Mouse (Mus musculus) limb, embryonic 11.5 days (tissue): ENCODE measurements around the gene Nt5c2. TPM values are rescaled to one million over a fixed set of nuclear protein-coding genes. Genes with fewer than 3 reads are reported as not detected.

ENCODE experiments used
- ATAC-seq: fragments of 200-750 bp; cut with Nextera tagmentation; 2 replicates; pipeline ENCODE4 v1.8.0; 2017; ENCODE audit warnings: low read depth; ENCODE audit not compliant: insufficient number of reproducible peaks, low FRiP score, low TSS enrichment
- DNase-seq: peaks from one replicate; pipeline ENCODE4 v3.0.0-alpha.2; 2015; ENCODE audit warnings: low spot score
- H3K27ac ChIP-seq: fragments of 300-500 bp; sonication (generic); replicated peaks from 2 replicates; pipeline ENCODE4 v1.5.1; 2014; ENCODE audit warnings: low read depth, mild to moderate bottlenecking, low read length
- H3K27me3 ChIP-seq: fragments of 300-500 bp; sonication (generic); 2 replicates; pipeline ENCODE4 v1.6.1; 2014; ENCODE audit warnings: mild to moderate bottlenecking, low read length, mixed read lengths; ENCODE audit not compliant: control insufficient read depth, insufficient read depth
- H3K36me3 ChIP-seq: fragments of 300-500 bp; sonication (generic); 2 replicates; pipeline ENCODE4 v1.6.1; 2014; ENCODE audit warnings: mild to moderate bottlenecking, low read length, moderate library complexity, mixed read lengths; ENCODE audit not compliant: control insufficient read depth, insufficient read depth
- H3K4me1 ChIP-seq: fragments of 300-500 bp; sonication (generic); 2 replicates; pipeline ENCODE4 v1.6.1; 2014; ENCODE audit warnings: low read length, mixed read lengths; ENCODE audit not compliant: control insufficient read depth, insufficient read depth
- H3K4me2 ChIP-seq: fragments of 300-500 bp; sonication (generic); 2 replicates; pipeline ENCODE4 v1.6.1; 2014; ENCODE audit warnings: low read depth, mild to moderate bottlenecking, moderate library complexity; ENCODE audit not compliant: severe bottlenecking
- H3K4me3 ChIP-seq: fragments of 300-500 bp; sonication (generic); 2 replicates; pipeline ENCODE4 v1.5.1; 2014; ENCODE audit warnings: low read depth, low read length
- H3K9ac ChIP-seq: fragments of 300-500 bp; sonication (generic); 2 replicates; pipeline ENCODE4 v1.6.1; 2014; ENCODE audit warnings: mild to moderate bottlenecking, low read length
- H3K9me3 ChIP-seq: fragments of 300-500 bp; sonication (generic); 2 replicates; pipeline ENCODE4 v1.6.1; 2016; ENCODE audit warnings: low read length; ENCODE audit not compliant: control insufficient read depth
- WGBS: fragments of 180-500 bp; shearing (Covaris S2); extraction: QIAGEN DNeasy Blood & Tissue Kit; methylation state at CpG from one replicate; pipeline ENCODE4 v1.1.7; 2014; 5-methylcytosine and 5-hydroxymethylcytosine counted together
- polyA plus RNA-seq: library from polyadenylated mRNA; unstranded; fragments of >200 nt; fragmentation: Nextera tagmentation; extraction: Ambion mirVana; gene quantifications from 2 replicates; pipeline ENCODE4 v1.2.1, GENCODE M21; 2014

Nt5c2 gene
- polyA plus RNA-seq, 1 experiment from 2014 or later = 94.6 TPM

DNA sequence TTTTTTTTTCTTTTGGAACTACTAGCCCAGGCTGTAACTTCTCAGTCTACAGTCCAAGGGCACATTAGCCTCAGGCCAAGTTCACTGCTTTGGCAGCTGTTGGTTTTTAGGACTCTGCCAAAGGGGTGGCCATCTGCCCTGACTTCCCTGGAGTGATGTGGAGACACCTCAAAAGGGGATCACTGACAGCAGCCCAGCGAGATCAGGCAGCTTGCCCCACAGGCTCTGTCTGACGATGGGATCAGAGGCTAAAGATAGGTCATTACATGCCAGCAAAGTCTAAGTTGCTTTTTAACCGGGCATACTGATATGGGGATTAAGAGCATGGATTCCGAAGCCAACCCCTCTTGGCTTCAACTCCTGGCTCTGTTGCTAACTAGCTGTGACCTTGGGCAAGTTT lies 39.4 kb downstream of the Nt5c2 start:
- Histone ChIP-seq H3K9ac (no peak overlapping the region), H3K4me2 (no peak overlapping the region), H3K27me3 (no peaks in the 10 kb centered on the region), H3K4me3 (no peak overlapping the region), H3K27ac (no peak overlapping the region), H3K36me3 (no peaks in the 10 kb centered on the region), H3K4me1 (no peaks in the 10 kb centered on the region), H3K9me3 (no peaks in the 10 kb centered on the region)
- ATAC-seq = no peak
- 77% methylated on average over 4 of the region's 4 CpGs for WGBS
- DNase-seq = no peak

DNA sequence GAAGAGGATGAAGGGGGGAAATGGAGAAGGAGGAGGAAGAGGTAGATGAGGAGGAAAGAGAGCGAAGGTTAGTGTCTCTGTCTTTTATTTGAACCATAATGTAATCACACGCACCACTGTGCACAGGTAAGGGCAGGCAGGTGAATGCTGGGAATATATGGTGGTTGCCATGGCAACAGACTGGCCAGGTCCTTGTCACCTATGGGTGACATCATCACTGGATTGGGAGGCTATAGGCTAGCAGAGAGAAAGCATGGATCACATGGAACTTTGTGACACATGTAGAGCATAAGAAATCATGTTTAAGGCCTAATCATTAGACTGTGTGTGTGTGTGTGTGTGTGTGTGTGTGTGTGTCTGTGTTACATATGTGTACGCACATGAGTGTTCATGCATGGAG lies 42.8 kb downstream of the Nt5c2 start:
- no peaks in the 10 kb centered on the region for H3K9me3 ChIP-seq
- no peaks in the 10 kb centered on the region for H3K4me1 ChIP-seq
- ATAC-seq = no peak
- H3K9ac ChIP-seq = no peak overlapping the region
- no peak overlapping the region for H3K4me3 ChIP-seq
- no peak overlapping the region for H3K27ac ChIP-seq
- no peaks in the 10 kb centered on the region for H3K27me3 ChIP-seq
- no peak for DNase-seq
- no peaks in the 10 kb centered on the region for H3K36me3 ChIP-seq
- 96% methylated on average over 3 of the region's 3 CpGs for WGBS
- H3K4me2 ChIP-seq = no peak overlapping the region

DNA sequence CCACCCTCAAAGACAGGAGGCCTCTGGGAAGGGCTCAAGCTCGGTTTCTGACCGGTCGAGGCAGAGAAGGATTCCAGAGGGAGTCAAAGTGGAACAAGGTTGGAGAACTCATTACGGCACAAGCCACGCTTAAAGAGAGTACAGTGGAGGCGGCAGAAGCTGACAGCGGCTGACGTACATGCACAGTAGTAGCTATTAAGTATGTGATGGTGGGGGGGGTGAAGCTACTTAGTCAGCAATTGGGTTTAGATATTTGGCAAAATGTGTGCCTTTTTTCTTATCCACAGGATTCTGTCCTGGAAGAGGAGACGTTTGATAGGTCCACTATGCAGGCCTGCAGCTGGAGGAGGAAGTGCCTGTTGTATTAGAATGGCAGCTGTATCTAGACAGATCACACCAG lies 43.2 kb downstream of the Nt5c2 start:
- Histone ChIP-seq H3K27ac (no peak overlapping the region), H3K36me3 (no peaks in the 10 kb centered on the region), H3K4me1 (no peaks in the 10 kb centered on the region), H3K9ac (no peak overlapping the region), H3K9me3 (no peaks in the 10 kb centered on the region), H3K4me2 (no peak overlapping the region), H3K27me3 (no peaks in the 10 kb centered on the region), H3K4me3 (no peak overlapping the region)
- WGBS = 77% methylated on average over 9 of the region's 9 CpGs
- ATAC-seq = no peak
- DNase-seq = no peak

- Histone ChIP-seq H3K27ac (no peak overlapping the region), H3K4me1 (no peaks in the 10 kb centered on the region), H3K9ac (no peak overlapping the region), H3K36me3 (no peaks in the 10 kb centered on the region), H3K27me3 (no peaks in the 10 kb centered on the region), H3K4me2 (no peak overlapping the region), H3K4me3 (no peak overlapping the region), H3K9me3 (no peaks in the 10 kb centered on the region)
- WGBS = 70% methylated on average over 8 of the region's 8 CpGs
- no peak for ATAC-seq
- DNase-seq = no peak
These were observed 43.8 kb downstream of the Nt5c2 start for GRCm38 (mm10) chr19:46971051-46971689.

DNA sequence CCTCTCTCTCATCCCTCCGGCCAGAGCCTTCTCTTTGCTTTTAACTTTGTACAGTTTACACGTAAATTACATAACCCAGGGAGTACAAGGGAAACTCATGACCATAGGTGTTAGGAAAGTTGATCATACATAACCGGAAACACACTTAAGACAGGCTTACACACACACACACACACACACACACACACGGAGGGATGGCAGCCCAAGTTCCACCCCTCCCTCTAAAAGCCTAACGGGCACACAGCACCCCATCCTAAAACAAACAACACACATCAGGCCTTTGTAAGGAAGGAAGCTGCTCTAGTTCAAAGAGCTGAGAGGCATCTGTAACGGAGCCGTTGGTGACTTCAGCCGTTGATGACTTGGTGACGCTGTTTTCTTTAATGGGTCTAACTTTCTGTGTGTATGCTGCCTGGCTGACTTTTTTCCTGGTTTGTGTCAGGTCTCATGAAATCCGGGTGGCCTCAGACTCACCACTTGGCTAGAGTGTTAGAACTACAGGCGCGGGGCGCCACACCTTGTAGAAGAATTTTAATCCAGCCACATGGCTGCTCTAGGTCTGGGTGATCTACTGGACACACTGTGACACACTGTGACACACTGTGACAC lies 44.7 kb downstream of the Nt5c2 start:
- Histone ChIP-seq H3K9me3 (no peaks in the 10 kb centered on the region), H3K9ac (no peak overlapping the region), H3K4me3 (no peak overlapping the region), H3K36me3 (no peaks in the 10 kb centered on the region), H3K4me2 (no peak overlapping the region), H3K27ac (no peak overlapping the region), H3K4me1 (no peaks in the 10 kb centered on the region), H3K27me3 (no peaks in the 10 kb centered on the region)
- 58% methylated on average over 13 of the region's 13 CpGs for WGBS
- ATAC-seq (no peak), DNase-seq (no peak)

- WGBS = 86% methylated on average over 22 of the region's 22 CpGs
- ATAC-seq (no peak), DNase-seq (no peak)
- Histone ChIP-seq H3K9me3 (no peaks in the 10 kb centered on the region), H3K4me1 (no peaks in the 10 kb centered on the region), H3K27ac (no peak overlapping the region), H3K27me3 (no peaks in the 10 kb centered on the region), H3K9ac (no peak overlapping the region), H3K4me2 (no peak overlapping the region), H3K36me3 (no peaks in the 10 kb centered on the region), H3K4me3 (no peak overlapping the region)
These were observed 45.5 kb downstream of the Nt5c2 start for GRCm38 (mm10) chr19:46969286-46969985.

- WGBS = 87% methylated on average over 5 of the region's 5 CpGs
- Histone ChIP-seq H3K4me2 (no peak overlapping the region), H3K9ac (no peak overlapping the region), H3K9me3 (no peaks in the 10 kb centered on the region), H3K4me1 (no peaks in the 10 kb centered on the region), H3K4me3 (no peak overlapping the region), H3K27me3 (no peaks in the 10 kb centered on the region), H3K36me3 (no peaks in the 10 kb centered on the region), H3K27ac (no peak overlapping the region)
- no peak for ATAC-seq
- no peak for DNase-seq
These were observed 46.1 kb downstream of the Nt5c2 start for GRCm38 (mm10) chr19:46968833-46969232.

GRCm38 (mm10) chr19:46967861-46968260 lies 47.1 kb downstream of the Nt5c2 start:
- ATAC-seq = no peak

More at GRCm38 (mm10) chr19:46967861-46968260, 47.1 kb downstream of the Nt5c2 start:
- H3K4me1 ChIP-seq = no peaks in the 10 kb centered on the region
- no peaks in the 10 kb centered on the region for H3K9me3 ChIP-seq
- no peak overlapping the region for H3K4me2 ChIP-seq
- no peak overlapping the region for H3K4me3 ChIP-seq
- H3K9ac ChIP-seq = no peak overlapping the region
- no peak for DNase-seq
- H3K36me3 ChIP-seq = no peaks in the 10 kb centered on the region
- 61% methylated on average over 4 of the region's 4 CpGs for WGBS
- no peaks in the 10 kb centered on the region for H3K27me3 ChIP-seq
- H3K27ac ChIP-seq = no peak overlapping the region
